Mouse (Mus musculus) E14TG2a.4 (cell line): ENCODE data around the gene Marcks.

Experiments used
- CTCF ChIP-seq: conservative IDR thresholded peaks from 2 replicates; pipeline ENCODE4 v1.5.1; 2014; ENCODE audit warnings: low read length
- NANOG ChIP-seq: IDR thresholded peaks from 2 replicates; pipeline ENCODE4 v1.6.1; 2014; ENCODE audit warnings: borderline replicate concordance, low read length, mixed read lengths

DNA sequence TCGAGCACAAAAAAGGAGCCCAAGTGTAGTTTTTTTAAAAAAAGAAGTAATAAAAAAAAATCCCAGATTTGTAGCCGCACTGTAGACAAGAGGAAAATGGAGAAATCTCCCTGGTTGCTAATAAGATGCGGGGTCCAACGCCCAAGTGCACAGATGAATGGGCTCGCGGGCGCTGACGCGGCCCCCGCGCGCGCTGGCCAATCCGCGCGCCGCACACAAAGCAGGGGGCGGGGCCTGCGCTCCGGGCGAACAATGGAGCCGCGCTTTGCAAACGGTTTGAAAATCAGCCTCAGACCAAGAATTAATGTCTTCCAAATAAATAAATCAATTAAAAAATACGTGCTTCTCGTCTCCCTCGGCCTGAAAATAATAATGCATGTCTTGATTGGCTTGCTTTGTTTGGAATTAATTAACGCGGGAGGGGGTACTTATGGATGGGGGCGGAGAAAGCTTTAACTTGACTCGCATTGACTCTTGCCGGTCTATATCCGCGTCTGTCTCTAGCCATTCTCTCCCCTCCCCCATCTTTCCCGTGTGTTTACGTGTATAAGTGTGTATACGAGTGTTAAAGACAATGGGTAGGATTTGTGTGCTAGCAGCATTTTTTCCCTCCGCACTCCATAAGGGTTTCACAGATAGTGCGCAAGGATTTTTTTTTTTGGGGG, at the start of gene Marcks:
- no peak for TF ChIP-seq CTCF
- no peak for TF ChIP-seq NANOG
